Mouse (Mus musculus): ENCODE data around the gene Irf2bp1.

The Irf2bp1 gene

DNA sequence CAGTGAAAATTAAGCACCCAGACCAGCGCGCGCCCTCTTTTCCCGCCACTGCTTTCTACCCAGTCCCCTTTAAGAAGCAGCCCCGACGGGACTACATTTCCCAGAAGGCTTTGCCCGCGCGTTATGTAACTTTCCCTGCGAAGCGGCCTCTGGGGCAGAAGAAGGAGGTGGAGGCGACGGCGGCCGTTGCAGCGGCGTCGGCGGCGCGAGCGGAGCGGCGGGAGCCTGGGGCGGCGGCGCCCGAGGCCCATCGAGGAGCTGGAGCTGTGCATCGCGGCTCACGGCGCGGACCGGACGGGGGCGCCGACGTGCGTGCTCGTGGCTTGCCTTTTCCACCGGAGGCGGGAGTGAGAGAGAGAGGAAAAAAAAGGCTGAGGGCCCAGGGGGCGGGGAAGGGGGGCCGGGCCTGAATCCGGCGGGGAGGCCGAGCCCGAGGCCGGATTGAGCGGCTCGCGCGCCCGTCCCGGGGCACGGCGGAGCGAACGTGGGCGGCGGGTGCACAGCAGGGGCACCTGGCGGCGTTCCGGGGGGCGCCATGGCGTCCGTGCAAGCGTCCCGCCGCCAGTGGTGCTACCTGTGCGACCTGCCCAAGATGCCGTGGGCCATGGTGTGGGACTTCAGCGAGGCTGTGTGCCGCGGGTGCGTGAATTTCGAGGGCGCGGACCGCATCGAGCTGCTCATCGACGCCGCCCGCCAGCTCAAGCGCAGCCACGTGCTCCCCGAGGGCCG, at the start of gene Irf2bp1:
Gene Irf2bp1 (plus strand): TSS at position 143 of the 729 bp plus-strand sequence.
- DNase-seq (ENCODE audit: low read depth, low spot score): peak; percentile 91

DNA sequence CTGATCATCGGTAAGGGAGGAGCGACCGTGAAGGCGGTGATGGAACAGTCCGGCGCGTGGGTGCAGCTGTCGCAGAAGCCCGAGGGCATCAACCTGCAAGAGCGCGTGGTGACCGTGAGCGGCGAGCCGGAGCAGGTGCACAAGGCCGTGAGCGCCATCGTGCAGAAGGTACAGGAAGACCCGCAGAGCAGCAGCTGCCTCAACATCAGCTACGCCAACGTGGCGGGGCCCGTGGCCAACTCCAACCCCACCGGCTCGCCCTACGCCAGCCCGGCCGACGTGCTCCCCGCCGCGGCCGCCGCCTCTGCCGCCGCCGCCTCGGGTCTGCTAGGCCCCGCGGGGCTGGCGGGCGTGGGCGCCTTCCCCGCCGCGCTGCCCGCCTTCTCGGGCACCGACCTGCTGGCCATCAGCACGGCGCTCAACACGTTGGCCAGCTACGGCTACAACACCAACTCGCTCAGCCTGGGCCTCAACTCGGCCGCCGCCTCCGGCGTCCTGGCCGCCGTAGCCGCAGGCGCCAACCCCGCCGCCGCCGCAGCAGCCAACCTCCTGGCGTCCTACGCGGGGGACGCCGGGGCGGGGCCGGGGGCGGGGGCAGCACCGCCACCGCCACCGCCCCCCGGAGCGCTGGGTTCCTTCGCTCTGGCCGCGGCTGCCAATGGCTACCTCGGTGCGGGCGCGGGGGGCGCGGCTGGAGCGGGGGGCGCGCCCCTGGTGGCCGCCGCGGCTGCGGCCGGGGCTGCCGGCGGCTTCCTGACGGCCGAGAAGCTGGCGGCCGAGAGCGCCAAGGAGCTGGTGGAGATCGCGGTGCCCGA, 46.1 kb upstream of the Irf2bp1 start:
- peak; percentile 32 for DNase-seq (ENCODE audit: low read depth, low spot score)

DNA sequence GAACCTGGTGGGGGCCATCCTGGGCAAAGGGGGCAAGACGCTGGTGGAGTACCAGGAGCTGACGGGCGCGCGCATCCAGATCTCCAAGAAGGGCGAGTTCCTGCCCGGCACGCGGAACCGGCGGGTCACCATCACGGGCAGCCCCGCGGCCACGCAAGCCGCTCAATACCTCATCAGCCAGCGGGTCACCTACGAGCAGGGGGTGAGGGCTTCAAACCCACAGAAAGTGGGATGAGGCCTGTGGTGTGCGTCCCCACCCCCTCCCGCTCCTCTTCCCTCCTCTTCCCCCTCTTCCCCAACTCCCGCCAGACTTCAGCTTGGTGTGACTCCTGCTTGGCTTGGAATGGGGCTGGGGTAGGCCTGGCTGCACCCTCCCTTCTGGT, 45.5 kb upstream of the Irf2bp1 start:
- no peak for DNase-seq (ENCODE audit: low read depth, low spot score)

DNA sequence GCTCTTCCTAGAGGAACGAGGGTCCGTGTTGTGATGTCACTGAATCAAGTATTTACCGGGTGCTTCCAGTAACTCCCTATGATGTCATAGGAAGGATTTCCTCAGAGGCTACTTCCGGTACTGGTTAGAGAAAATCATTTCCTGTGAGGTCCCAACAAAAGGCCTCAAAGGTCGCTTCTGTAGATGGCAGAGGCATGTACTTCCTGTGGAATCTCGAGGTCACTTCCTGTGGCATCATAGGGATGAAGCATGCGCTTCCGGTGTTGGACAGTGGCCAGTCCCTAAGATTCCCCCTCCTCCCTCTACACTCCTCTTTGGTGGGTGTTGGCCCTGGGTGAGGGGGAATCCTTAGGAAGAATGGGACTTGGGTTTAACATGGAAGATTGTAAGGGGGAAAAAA, 44.4 kb upstream of the Irf2bp1 start:
- DNase-seq (ENCODE audit: low read depth, low spot score): no peak

DNA sequence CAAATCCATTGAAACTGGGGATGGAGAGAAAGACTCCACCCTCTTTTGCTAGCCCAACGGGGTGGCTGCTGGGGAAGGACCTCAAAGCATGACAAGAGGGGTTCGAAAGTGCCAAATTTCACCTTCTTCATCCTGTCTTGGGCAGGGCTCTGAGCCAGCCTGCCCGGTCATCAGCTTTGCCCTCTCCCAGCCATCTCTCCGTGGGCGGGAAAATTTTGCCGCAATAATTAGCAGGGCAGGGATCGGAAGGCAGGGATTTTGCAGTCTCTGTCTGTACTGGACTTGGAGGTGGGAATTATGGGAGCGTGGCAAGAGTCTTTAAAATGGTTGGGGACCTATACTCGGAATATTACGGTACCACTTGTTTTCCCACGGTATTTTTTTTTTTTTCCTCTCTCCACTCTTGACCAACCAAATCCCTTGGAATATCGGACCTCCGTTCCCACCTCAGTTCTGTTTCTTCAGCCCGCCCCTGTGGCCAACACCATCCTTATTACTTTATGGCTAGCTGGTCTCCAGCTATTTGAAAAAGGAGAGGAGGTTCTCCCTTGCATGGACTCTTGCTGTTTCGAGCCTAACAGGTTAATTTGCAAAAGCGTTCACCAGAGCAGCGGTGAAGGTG, 41.6 kb upstream of the Irf2bp1 start:
- DNase-seq (ENCODE audit: low read depth, low spot score): no peak

DNA sequence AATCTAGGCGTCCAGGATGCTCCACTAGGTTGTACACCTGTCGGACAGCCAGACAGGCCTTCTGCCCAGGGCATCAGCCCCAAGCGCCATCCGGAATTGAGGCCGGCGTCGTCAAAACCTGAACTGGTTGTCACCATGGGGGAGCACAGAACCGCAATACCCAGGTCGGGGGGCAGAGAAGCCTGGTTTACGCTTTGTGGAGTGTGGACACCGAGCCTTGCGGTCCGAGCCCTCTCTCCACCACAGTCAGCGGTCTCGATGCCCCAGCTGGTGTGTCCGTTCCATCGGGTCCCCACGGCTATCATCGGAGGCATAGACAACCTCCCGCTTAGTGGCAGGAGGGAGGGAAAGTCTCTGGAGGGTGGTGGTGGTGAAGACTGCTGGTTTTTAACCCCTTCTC, 41.0 kb upstream of the Irf2bp1 start:
- DNase-seq (ENCODE audit: low read depth, low spot score): no peak

DNA sequence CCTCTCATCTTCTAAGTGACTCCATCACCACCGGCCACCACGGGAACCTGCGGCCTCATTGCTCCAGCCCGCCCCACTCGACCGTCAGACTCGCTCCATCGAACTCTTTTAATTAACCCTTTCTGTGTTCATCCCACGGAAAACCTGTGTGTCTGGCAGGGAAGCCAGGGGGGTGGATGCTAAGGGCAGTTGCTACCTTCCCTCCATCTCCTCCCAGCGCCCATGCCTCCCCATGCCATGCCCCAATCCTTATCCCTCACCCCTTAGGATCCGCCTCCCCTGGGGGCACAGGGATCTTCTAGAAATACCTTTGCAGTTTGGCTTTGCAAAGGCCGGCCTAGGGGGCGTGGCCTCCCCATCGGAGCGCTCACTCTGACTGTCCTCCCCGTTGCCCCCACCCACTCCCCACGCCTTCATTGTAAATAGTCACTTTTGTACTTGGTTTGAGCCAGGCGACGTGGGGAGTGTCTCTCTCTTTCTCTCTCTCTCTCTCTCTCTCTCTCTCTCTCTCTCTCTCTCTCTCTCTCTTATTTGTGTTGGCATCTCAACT, 40.5 kb upstream of the Irf2bp1 start:
- no peak for DNase-seq (ENCODE audit: low read depth, low spot score)

DNA sequence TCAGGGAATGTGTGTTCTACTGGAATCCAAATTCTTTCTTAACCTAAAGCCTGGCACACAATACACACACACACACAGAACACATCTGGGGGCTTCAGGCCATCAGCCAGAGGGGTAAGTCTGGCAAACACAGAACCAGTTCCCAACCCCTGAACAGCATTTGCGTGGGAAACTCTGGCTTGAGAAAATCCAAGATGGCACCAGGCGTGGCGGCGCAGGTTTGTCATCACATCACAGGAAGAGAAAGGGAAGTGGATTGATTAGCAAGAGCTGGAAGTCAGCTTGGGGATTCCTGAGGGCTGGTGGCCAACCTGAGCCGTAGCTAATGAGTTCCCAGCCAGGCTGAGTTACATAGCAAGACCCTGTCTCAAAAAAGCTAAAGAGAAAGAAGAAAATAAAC, 38.5 kb upstream of the Irf2bp1 start:
- DNase-seq (ENCODE audit: low read depth, low spot score): no peak

DNA sequence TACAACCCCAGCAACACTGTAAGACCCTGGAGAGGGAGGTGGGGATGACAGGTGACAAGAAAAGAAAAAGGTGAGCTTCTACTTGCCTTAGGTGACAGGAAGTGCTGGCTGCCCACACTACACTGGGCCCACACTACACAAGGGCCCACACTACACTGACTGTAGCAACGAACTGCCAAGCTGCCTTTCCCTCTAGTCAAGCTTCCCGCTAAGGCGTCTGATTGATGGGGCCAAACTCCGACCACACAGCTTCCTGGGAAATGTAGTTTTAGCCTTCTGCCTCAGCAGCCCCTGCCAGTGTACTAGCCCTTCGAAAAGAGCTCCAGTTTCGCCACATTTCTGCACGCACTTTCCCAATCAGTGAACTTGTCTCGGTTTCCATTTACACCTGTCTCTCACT, 36.2 kb upstream of the Irf2bp1 start:
- DNase-seq (ENCODE audit: low read depth, low spot score): no peak

DNA sequence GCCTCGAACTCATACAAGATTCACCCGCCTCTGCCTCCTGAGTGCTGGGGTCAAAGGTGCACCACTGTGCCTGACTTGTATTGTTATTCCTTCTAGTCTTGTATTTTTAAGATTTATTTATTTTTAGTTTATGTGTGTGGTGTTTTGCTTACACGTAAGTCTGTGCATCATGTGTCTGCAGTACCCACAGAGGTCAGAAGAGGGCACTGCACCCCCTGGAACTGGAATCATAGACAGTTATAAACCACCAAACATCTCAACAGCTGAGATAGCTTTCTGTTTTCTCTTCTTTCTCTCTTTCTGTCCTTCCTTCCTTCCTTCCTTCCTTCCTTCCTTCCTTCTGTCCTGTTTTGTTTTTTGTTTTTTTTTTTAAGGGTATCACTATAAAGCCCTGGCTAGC, 32.9 kb upstream of the Irf2bp1 start:
- no peak for DNase-seq (ENCODE audit: low read depth, low spot score)

DNA sequence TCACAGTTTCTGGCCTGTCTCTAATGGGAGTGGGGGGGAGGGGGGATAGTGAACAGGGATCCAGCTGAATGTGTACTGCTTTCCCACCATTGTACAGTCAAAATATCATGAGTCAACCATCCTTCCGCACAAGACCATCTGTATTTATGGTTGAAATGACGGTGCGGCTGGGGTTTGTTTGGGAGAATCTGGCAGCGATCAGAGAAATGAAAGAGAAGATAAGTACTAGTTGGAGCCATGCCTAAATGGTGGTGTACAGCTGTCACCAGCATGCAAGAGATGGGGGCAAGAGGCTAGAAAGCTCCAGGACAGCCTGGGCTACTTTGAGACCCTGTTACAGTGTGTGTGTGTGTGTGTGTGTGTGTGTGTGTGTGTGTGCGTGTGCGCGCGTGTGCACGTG, 25.5 kb upstream of the Irf2bp1 start:
- no peak for DNase-seq (ENCODE audit: low read depth, low spot score)

DNA sequence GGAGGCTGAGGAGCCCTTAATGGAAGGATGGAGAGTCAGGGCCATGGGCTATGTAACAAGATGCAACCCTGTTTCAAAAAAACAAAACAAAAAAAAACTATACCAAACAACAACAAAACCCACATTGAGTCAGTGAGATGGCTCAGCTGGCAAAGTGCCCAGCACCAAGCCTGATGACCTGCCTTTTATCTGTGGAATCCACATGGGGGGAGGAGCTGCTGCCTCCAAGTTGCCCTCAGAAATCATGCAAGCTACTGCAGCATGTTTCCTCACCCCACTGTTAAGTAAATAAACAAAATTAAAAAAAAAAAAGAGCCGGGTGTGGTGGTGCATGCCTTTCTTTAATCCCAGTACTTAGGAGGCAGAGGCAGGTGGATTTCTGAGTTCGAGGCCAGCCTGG, 17.3 kb upstream of the Irf2bp1 start:
- DNase-seq (ENCODE audit: low read depth, low spot score): no peak

DNA sequence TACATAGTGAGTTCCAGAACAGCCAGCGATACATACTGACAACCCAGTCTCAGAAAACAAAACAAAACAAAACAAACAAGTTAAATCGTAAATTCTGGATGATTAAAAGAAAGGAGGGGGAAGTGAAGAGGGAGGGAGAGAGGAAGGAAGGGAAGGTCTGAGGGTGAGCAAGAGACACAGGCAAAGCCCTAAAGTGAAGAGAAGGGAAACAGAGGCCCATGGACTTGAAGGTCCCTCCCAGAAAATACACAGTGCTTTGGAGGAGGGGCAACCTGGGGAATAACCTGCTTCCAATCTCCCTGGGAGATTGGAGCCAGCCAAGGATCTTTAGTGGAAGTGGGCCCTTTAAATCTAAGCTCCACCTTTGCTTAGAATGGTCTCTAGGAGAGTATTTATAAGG, 16.7 kb upstream of the Irf2bp1 start, which contains the start of gene Nanos2:
Gene Nanos2 (plus strand): TSS at position 301 of the 400 bp plus-strand sequence.
- no peak for DNase-seq (ENCODE audit: low read depth, low spot score)

DNA sequence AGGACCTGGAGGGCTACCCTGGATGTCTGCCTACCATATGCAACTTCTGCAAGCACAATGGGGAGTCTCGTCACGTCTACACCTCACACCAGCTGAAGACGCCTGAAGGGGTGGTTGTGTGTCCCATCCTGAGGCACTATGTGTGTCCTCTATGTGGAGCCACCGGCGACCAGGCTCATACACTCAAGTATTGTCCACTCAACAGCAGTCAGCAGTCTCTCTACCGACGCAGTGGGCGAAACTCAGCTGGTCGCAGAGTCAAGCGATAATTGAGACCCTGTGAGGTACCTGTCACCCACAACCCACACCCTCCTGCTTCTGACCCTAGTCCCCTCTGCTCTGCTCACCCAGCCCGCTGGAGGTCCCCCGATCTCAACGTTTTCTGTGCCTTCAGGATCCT, 16.1 kb upstream of the Irf2bp1 start:
- DNase-seq (ENCODE audit: low read depth, low spot score): no peak

DNA sequence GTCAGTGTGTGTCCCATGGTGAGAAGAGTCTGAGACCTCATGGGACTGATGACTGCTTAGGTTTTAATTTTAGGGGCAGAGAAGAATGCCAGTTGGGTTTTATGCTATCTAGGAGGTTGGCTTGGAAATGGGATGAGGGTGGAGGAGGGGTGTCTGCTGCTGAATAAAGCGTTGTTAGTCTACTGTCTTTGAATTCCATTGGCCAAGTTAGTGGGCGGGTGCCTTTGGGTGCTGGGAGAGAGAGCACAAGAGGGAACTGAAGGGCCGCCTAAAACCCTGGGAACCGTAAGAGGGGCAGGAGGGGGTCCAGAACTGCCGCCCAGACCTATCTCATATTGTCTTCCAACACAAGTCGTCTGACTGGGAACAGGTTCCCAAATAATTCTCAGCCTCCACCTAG, 15.1 kb upstream of the Irf2bp1 start:
- no peak for DNase-seq (ENCODE audit: low read depth, low spot score)

DNA sequence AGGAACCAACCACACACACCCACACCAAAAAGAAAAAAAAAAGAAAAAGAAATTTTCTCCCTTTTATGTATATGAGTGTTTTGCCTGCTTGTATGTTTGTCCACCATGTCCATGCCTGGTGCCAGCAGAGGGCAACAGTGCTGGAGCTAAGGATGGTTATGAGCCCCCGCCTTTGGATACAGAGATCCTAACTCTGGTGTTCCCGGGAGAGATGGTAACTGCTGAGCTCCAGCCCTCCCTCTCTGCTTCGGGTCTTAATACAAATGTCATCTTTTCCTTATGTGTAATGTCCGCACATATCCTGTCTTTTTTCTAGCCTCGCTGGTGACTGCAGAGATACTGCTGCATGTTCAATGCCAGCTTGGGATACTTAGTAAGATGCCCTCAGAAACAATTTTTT, 13.8 kb upstream of the Irf2bp1 start:
- DNase-seq (ENCODE audit: low read depth, low spot score): no peak

DNA sequence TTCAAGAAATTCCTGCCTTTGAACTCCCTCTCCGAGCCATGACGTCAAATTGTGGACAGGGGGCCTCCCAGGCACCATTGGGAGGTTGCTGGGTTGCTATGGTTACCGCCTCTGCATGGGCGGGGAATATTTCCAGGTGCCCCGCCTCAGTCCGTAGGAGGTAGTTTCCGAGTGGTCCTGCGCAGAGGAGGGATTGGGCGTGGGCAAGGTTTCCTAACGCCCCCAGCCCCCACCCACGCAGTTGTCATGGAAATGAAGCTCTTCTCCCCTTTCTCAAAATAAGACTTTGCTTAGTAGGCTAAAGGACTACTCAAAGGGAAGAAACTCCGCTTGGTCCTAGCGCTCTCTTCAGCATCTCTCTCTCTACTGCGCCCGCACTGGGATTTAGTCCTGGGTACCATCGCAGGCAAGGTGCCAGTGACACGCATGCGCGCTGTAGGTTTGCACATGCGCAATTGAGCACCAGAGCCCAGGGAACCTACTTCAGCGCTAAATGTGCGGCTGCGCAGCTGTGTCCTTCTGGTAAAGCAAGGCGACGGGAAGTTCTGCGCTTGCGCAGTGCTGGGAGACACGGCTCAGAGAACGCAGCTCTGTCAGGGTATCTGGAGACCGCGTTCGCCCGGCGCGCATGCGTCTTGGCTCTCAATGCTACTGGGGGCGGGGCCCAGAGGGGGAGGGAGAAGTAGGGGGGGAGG, 13.1 kb upstream of the Irf2bp1 start, which contains the start of gene Mypop:
Gene Mypop (plus strand): TSS at position 645 of the 695 bp plus-strand sequence.
- DNase-seq (ENCODE audit: low read depth, low spot score): peak; percentile 100

DNA sequence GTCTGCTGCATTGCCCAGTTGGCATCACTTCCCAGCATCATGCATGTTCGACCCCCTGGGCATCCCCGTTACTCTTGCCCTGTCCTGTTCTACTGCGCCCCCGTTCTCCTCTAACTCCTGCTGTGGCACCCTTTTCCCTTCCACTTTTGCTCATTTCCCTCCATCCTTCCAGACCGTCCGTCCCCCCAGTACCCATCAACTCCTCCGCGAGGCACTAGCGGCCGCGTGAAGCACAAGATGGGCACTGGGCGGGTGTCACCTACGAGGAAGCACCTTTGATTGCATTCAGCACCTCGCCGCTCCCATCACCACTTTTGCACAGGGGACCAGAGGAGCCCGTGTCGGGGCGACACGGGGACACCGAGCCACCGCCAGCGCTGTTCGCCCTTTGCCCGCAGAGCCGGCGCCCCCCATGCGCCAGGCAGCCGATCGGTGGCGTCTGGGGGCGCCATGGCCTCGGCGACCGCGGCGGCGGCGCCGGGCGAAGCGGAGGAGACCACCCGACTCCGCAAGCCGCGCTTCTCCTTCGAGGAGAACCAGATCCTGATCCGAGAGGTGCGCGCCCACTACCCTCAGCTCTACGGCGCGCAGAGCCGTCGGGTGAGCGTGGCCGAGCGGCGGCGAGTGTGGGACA, 12.1 kb upstream of the Irf2bp1 start:
- no peak for DNase-seq (ENCODE audit: low read depth, low spot score)

DNA sequence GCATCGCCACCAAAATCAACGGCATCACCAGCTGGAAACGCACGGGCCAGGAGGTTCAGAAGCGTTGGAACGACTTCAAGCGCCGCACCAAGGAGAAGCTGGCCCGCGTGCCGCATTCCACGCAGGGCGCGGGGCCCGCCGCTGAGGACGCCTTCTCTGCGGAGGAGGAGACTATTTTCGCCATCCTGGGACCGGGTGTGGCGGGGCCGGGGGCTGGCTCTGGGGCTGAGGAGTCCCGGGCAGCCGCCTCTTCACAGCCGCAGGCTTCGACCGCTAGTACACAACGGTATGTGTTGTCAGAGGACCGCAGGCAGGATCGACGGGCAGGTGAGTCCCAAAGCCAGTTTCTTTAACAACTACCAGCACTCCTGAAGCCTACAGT, 11.6 kb upstream of the Irf2bp1 start:
- DNase-seq (ENCODE audit: low read depth, low spot score): no peak

DNA sequence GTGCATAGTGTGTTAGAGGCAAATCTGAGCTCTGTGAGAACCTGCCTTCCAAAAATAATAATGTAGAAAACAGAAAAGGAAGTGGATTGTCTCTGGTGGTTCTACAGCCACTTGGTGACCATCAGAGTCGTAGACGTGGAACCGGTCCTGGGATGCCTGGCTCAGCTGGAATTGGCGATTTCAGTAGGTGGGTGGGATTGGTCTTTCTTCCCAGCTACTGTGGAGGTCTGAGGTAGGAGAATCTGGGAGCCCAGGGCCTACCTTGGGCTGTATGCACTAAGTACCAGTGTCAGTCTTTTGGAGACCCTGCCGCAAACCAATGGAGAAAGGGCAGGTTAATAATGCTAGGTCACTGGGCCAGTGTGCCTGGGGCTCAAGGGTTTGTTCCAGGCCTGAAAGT, 10.8 kb upstream of the Irf2bp1 start:
- no peak for DNase-seq (ENCODE audit: low read depth, low spot score)

DNA sequence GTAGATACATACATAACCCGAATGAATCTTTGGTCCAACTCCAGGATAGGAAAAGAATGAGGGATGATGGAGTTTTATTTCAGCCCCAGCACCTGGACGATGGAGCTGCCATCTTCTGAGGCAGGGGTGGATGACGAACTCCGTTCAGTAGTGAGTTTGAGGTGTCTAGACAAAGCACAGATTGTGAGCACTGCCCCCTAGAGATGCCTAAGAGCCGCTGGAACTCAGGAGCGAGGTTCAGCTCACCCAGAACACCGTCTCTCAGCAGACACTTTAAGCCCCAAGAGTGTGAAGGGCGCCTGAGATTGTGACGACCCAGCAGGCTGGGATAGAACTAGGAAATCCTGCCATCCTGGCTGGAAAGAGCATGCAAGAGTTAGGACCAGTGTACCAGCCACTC, 5.0 kb upstream of the Irf2bp1 start:
- no peak for DNase-seq (ENCODE audit: low read depth, low spot score)
